Mouse (Mus musculus): Measurements from ENCODE around the gene Dgki. TPM values are rescaled to one million over a fixed set of nuclear protein-coding genes. Genes with fewer than 3 reads are reported as not detected.

The Dgki gene
- total RNA-seq, 2 experiments from 2014 or later = 0.20 to 0.29 TPM

DNA sequence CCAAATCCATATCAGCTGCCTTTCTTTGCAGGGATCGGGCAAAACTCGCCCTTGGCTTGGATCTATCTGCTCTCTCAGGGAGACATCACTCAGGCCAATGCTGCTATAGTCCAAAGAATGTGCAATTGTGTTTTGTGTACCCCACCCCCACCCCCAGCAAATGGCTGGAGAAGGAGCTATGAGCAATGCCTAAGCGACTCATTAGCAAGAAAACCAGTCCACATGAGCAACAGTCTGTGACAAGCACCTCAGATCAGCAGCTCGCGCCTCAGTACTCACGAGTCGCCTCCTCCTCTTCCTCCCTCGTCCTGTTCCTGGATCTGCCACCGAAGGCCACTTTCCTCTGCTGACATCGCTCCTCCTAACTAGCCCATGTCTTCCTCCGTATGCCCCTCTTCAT lies 55.9 kb downstream of the Dgki start:
- no peak for DNase-seq (ENCODE audit: low spot score)
- intact Hi-C loops (cut with DNase I) = no loop called here

DNA sequence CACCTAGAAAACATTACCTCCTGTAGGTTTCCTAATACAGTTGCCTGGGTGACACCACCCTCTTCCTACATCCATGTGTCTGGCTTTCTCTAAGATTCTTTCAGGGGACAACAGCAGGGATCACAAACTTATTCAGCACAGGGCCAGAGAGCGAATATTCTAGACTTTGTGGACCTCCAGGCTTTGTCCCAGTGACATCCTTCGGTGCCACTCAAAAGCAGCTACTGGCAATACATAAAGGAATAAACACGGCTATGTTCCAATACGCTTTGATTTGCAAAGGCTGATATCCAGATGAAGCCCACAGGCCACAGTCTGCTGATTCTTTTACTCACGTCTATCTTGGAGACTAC lies 57.2 kb downstream of the Dgki start:
- no peak for DNase-seq (ENCODE audit: low spot score)
- intact Hi-C loops (cut with DNase I) = no loop called here

DNA sequence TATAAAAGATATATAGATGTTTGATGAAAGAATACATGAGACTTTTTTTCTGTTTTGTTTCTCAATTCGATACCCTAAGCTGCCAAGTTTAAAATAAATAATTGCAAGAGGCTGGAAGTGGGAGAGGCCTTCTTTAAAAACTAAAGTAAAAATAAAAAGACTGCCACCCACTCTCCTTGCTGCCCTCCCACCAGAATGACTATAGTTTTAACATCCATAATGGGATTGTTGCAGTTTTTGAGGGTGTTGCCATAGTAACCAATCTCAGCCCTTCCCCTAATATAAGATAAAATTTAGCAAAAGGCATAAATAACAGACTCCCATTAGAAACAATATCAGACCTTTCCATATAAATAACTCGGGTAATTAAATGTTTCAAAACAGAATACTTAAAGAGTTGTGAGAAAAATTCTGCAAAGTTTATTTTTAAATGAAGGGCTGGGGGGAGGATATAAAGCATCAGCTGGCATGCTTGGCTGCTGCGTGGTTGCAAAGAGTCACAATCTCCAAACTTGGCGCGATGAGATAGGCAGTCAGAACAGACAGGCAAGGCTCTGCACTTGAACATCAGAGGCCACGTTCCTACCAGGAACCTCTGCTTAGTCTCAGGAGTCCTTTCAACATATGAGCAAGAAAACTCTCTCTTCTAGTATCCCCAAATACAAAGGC lies 57.8 kb downstream of the Dgki start:
- intact Hi-C loops (cut with DNase I) = no loop called here
- DNase-seq (ENCODE audit: low spot score) = no peak

DNA sequence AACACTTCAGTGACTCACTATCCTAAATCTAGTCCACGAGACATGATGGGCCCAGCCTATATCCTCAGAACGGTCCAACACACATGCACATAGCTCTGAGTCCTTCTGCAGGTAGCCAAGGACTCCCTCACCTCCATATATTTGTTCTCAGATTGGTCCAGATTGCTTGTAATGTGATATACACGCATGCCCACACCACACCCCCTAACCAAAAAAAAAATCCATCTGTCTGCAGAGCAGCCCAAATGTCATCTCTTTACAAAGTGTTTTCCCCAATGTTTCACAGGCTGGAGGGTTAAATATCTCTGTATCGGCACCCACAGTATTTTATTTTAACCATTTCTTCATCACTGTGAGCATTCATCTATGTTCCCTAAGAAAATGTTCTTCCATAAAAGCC lies 58.5 kb downstream of the Dgki start:
- no peak for DNase-seq (ENCODE audit: low spot score)
- intact Hi-C loops (cut with DNase I) = no loop called here

DNA sequence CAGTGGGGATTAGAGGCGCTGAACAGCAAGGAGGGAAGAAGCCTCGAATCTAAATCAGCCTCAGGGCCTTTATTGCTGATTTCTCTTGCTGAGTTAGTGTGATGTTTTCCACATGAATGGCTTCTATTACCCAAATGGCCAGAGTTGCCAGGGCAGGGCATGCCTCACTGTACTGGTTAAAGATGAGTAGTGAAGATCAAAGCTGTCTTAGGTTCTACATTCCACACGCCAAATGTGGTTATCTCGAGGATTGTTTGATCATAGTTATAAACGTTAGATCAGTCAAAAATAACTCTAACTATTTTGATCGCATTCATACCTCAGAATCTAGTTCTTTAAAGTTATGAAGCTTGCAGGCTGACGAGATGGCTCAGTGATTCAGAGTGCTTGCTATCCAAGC lies 59.8 kb downstream of the Dgki start:
- intact Hi-C loops (cut with DNase I) = no loop called here
- DNase-seq (ENCODE audit: low spot score) = no peak

DNA sequence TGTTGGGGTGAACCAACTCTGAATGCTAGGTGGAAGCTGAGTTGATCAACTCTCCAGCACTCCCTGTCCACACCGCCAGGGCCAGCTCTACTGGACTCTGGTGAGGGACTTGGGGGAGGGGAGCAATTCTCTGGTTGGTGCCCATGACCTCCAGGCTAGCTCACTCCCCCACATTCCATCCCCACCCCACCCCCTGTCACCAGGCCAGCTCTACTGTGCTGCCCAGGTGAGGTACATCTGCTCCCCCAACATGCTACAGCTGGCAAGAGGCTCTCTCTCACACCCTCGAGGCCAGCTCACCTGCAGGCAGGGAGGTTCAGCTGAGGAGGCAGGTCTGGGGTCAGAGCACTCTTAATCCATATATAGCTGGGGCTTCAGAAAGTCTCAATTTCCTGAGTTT lies 63.1 kb downstream of the Dgki start:
- no peak for DNase-seq (ENCODE audit: low spot score)
- intact Hi-C loops (cut with DNase I) = no loop called here

DNA sequence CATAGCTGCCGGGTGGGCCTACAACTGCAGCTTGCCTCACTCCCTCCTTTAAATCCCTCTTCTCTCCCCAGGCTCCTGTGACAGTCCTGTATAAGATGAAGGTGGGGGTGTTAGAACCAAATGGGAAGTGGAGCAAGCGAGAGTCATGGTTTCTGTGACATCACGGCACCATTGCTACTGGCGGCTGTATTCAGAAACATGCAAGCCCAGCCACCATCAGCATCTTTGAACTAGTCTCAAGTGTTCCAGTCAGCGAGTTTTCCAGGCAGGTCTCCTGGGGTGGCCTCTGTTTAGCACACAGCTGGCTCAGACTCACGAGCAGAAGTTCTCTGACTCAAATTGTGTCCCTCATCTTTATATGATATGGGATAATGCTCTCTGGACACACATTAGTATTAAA lies 68.8 kb downstream of the Dgki start:
- no peak for DNase-seq (ENCODE audit: low spot score)
- intact Hi-C loops (cut with DNase I) = no loop called here

DNA sequence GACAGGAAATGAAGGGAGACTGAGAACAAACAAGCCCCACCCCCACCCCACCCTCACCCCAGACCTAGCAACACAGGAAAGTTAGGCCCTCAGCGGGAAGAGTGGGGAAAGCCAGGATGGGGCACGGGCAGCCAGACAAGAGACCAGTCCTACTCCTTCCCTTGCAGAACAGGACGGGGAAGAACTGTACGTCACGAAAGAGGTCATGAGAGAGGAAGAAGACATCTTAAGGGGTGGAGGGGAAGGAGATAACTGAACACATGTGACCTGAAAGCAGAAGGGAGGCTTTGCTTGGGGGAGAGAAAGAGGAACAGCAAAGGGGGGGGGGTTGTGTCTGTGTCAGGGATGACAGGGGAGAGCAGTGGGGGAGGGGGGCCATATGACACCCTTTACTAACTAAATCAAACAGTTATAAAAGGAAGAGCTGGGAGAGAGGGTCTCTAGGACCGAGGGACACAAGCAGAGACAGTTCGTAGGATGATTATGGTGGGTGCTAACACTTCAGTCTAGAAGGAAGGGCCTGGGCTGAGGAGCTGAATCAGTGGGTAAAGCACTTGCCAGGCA lies 77.0 kb downstream of the Dgki start:
- no peak for DNase-seq (ENCODE audit: low spot score)
- intact Hi-C loops (cut with DNase I) = no loop called here

DNA sequence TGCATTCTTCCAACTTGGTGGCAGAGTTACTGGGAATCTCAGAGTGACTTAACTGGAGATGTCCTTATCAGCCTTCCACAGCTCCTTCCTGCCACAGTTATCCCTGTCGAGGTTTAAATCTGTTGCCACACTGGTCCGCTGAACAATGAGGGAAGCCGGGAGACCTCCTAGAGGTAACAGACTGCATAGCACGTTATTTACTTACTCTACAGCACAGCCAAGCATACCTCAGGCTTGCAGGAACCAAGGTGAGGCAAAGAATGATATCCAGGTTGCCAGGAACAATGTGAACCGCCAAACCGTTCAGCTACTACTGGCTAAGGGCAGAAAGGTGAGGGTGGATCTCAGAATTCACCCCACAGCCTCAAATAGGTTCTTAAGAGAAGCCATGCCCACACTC lies 78.0 kb downstream of the Dgki start:
- no peak for DNase-seq (ENCODE audit: low spot score)
- intact Hi-C loops (cut with DNase I) = no loop called here

DNA sequence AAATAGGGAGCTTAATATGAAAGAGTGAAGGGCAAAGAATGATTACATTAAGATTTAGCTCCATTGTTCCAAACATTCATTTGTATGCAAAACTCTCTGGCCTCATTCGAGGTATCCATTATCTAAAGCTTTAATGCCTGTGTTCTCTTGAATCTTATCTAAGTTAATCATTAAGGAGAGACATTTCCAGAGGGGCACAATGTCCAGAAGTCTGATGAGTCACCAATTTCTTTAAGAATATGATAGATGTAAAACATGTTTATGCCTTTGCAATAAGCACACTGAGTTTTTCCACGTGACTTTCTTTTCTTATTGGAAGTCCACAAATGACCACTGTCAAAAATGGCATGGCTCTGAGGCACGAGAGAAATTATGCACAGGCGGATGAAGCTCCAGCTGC lies 80.9 kb downstream of the Dgki start:
- intact Hi-C loops (cut with DNase I) = no loop called here
- no peak for DNase-seq (ENCODE audit: low spot score)

DNA sequence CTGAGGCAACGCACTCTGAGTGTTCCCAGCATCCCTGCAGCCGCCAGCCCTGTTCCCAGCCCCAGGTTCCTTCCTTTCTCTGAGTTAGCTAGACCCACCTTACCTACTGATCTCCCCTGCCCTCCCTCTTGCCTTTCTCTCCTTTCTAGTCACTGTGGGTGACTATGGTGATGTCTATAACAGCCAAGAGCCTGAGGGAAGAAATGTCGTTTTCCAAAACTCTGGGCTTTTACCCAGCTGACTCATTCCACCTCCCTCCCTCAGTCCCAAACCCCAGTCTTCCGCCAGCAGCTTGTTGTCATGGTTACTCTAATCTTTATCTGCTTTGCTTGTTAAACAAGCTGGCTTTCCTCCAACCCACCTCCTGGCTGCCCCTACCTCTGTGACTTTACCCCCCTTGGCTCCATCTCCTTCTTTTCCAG lies 83.6 kb downstream of the Dgki start:
- intact Hi-C loops (cut with DNase I) = no loop called here
- no peak for DNase-seq (ENCODE audit: low spot score)

DNA sequence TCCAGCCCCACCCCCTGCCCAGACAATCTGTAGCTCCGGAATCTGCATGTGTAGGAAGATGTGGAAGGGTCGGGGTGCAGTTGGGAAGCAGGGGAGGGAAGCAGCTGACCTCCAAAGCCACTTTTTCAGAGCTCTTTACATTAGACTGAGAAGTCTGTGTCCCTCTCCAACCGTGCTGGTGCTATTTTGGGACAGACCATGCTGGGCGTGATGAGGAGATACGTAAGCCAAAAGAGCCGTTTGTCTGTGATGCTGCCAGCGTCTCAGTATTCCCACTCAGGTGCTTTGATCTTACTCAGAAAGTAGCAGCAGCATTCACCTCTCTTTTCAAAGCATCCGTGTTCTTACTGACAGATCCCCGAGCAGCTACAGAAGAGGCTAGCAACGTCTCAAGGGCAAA lies 84.3 kb downstream of the Dgki start:
- intact Hi-C loops (cut with DNase I) = no loop called here
- DNase-seq (ENCODE audit: low spot score) = no peak

DNA sequence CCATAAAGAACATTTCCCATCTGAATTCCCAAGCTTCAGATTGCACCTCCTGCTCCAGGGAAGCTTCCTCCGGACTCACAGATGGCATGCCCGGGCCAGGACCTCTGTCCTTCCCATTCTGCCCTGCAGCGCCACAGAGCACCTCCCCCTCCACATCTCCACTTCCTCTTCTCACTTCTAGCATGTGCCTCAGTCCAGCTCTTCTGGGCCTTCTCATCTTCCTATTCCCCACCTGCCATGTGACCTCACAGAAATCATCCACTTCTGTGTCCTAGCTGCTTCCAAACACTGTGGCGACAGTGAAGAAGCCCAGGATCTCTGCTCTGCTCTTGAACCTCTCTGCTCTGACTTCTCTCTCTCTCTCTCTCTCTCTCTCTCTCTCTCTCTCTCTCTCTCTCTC lies 87.1 kb downstream of the Dgki start:
- intact Hi-C loops (cut with DNase I) = no loop called here
- no peak for DNase-seq (ENCODE audit: low spot score)

DNA sequence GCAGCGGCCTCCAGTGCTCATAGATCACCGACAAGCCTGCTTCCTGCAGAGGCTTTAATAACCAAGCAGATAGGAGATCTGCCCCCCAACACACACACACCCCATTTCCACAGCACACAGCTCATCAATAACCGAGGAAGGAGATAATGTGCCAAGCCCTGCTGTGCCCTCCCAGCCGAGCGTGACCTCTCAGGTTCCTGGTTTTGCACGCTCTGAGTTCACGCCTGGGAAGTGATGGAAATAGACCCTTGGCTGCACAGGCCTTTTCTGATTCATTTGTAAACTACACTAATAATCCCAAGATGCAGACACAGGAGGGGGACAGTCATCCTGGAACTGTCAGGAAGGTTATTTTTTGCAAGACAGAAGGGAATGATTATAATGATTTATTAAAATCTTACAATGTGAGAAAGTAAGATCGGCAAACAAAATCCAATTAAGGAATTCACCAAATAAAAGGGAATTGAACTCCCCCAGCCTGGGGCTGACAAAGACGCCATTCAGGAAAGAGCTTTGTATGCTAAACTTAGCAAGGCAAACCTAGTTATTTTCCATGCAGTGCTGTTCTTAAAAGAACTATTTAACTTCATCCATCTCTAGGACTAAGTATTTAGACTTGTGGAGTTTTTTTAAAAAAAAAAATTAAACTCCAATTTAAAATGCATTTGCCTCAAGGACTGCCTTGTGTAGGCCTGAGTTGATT lies 88.3 kb downstream of the Dgki start:
- intact Hi-C loops (cut with DNase I) = no loop called here
- DNase-seq (ENCODE audit: low spot score) = no peak

DNA sequence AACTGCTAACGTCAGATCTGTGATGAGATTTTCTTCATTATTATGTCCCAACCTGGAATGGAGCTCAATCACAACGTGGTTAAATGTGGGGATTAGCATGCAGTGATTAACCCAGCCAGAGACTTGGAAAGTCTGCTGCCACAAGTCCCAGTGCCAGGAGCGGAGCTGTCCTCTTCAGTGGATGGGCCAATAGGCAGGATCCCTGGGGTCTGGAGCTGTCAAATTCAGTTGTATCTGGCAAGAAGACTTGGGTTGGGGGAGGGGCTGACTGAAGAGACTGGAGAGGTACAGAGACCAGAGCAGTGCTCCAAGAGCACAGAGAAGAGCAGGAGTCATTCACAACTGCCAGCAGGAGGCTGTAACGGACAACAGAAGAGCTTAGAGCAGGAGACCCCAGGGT lies 97.1 kb downstream of the Dgki start:
- intact Hi-C loops (cut with DNase I) = no loop called here

DNA sequence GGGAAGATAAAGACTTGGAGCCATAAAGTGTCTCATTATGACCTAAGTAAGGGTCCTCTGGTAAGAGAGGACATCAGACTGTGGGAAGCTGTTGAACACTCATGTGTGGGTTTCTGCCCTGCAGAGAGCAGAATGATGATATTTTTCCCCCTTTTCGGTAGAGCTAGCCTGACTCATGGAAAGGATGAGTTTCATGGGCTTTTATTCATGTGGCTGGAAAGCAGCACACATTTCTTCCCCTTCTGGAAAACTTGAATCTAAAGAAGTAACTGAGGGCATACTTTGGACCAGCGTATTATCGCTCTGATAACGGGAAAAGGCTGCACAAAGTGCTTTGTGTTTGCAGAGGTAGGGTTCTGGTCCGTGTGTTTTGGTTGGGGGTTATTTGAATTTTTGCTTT lies 99.1 kb downstream of the Dgki start:
- intact Hi-C loops (cut with DNase I) = no loop called here
- DNase-seq (ENCODE audit: low spot score) = no peak

More for the DNA sequence above, 97.1 kb downstream of the Dgki start:
- DNase-seq (ENCODE audit: low spot score) = no peak

DNA sequence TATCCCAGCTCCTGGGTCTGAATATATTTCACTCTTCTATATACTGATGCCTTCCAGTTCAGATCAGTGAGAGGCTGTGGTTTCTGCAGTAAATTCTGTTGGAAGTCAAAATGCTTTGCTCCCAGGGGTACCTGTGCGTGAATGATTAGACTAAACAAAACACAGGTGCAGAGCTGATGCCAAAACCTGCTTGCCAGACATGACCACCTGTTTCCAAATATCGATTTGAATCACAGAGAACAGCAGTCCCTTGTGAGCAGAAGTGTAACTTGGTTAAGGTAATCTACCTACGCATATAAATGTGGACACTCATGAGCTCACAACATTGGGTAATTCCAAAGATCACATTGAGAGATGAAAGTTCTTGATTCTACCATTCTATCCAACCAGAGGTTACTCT lies 100.5 kb downstream of the Dgki start:
- intact Hi-C loops (cut with DNase I) = no loop called here
- no peak for DNase-seq (ENCODE audit: low spot score)

DNA sequence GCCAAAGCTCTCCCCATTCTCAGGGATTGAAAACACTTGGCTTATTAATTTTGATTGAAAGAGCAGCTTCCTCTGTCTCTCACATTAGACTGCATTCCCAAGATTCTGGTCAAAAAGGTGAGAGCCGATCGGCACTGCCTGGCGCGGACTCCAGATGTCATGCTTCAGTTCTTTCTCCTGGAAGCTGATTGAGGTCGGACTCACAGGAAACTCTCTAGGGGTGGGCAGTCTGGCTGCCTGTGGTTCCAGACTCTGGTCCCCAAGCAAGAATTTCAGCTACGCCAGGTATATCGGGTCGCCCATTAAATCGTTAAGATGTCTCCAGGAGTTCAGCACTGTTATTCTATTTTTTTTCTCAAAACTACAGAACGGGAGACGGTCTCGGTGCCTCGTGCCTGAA lies 102.2 kb downstream of the Dgki start:
- intact Hi-C loops (cut with DNase I) = no loop called here
- no peak for DNase-seq (ENCODE audit: low spot score)

DNA sequence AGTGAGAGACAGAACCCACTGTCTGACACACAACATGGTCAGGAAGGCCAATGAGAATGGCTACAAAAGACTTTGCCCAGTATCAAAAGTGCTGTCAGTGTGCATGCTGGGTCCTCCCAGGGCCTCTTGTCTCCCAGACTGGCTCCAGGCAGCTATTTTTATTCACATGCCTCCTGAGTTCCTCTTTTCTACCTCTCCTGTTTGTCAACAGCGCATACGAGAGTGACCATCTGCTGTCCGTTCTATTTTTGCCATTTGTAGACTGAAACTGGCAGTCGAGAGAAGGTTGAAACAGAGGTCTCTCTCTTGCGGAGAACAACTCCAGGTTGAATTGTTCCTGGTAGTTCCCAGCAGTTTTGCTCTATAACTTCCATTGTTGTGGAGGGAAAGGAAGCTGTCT lies 103.1 kb downstream of the Dgki start:
- intact Hi-C loops (cut with DNase I) = no loop called here
- no peak for DNase-seq (ENCODE audit: low spot score)

DNA sequence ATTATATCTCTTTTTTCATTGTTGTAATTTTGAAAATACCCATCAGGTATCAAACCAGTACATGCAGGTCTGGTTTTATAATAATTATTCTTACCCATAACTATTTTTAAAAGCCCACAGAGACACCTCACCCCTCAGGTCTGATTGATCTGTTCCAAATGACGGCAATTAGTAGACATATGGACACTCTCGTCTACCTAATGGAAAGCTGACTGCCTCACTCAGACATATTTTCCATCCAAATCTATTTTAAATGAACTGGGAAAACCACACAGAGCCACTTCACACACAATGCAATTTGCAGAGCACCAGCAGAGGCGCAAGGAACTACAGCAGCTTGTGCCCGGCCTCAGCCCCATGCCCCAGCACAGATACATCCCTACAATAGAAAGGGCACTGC lies 104.2 kb downstream of the Dgki start:
- intact Hi-C loops (cut with DNase I) = no loop called here
- no peak for DNase-seq (ENCODE audit: low spot score)

DNA sequence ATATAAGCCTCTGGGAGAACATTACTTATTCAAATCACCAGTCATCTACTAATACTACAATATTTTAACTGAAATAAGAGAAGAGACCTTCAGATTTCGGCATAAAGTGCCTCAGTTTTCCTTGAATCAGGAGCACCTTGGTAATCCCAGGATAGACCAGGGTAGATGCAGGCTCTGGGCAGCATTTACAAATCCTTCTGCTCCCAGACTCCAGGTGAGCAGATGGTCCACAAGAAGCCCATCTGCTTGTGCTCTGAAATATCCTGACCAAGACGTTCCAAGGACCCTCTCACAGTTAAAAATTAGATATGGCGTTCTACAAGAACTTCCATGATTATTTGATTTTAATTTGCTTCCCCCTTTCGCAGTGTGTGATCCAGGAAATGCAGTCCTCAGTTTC lies 118.0 kb downstream of the Dgki start:
- intact Hi-C loops (cut with DNase I) = no loop called here
- DNase-seq (ENCODE audit: low spot score) = no peak
